Mouse (Mus musculus) lung, postnatal 10 days (tissue): ENCODE measurements at regions not wholly inside any gene's neighbourhood (a gene's known extent, or its start where the extent isn't known, plus 50 kb on each side); places are given as distances from the start of the nearest gene placed in this dataset.

Experiments
- DNase-seq: peaks from one replicate; pipeline ENCODE4 v3.0.0; 2021

DNA sequence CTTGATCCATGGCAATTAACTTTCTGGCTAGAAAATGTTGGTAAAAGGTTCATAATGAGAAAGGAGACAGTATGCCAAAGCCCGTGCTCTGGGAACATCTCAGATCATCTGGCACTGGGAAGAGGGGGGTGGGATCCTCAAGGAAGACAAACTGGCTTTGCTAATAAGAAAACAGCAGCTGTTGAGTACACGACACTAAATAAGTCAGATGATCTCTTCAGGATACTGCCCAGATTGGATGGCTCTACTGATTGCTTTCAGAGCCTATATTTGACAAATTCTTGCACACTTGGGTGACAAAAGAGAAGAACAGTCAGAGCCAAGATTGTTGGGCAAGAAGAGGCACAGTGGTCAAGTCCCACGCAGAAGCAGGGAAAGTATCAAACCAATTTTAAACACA lies 443.7 kb downstream of the Tns3 start:
- DNase-seq, result peak; percentile 34

DNA sequence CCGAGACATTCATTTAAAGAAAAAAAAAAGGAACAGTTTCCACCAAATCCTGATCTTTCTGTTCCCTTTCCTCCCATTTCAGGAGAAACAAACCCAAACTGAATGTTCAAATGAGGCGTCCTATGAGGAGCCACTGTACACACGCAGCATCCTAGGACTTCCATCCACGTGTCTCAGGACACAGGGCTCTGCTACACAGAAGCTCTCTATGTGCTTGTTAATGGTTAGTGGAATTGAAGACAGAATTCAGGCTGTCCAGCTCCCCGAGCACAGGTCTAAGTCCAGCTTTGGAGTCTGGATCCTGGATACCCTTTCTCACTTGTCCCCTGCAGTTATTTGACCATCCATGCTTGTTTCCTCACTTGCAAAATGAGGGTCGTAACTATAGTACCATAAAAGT lies 444.4 kb downstream of the Tns3 start:
- no peak for DNase-seq

DNA sequence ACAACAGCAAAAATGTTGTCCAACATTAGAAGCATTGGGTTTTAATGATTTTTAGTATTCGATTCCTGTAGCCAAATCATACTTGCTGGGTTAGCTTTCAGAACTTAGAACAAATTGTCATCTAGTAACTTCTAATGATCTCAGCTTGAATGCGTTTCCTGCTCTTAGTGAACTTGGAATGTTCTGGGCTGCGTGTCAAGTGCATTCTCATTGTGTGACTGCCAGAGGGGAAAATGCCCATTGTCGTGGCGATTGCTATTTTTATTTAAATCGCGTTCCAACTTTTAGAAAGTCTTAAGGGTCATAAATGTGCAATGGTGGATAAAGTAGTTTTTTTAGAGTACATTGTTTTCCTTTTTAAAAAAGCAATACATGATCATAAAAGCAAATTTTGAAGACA lies 448.7 kb downstream of the Tns3 start:
- peak; percentile 73 for DNase-seq

DNA sequence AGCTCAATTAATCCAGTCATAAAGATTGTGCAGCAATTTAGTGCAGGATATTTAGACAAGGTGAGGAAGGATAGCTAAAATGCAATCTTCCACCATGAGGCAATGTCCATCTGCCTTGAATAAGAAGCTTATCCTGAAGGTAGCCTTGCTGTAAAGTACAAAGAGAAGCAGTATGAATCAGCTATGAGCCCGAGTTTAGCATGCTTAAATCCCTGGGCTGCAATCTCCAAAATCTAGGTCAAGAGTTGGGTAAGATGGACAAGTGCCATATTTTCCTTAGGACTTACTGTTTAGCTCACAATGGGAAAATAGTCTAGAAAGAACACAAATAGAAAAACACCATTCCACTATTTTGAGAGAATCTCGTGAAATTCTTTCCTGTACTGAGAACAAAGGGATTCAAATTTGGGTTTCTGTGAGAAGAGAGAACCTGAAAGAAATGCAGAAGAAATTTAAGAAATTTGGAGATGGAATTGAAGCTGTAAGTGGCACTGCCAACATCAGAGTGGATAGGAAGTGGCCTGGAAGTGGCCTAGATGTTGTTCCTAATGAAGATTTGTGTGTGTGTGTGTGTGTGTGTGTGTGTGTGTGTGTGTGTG lies 449.9 kb downstream of the Tns3 start:
- DNase-seq, result peak; percentile 11

DNA sequence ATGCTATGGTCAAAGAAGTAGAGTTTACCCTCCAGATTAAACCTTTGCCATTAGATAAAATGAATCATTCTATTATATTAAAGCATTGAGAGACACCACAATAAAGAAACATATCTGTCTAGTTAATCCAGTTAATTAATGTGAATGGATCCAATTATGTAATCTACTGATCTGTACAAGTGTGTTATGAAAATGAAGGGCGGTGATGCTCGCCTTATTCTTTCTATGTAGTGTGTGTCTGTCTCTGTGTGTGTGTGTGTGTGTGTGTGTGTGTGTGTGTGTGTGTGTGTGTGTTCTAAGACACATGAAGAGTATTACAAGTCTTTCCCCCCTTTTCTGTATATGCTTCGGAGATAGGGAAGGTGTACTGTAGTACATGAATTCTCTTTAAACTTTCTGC lies 451.2 kb downstream of the Tns3 start:
- DNase-seq, result no peak

DNA sequence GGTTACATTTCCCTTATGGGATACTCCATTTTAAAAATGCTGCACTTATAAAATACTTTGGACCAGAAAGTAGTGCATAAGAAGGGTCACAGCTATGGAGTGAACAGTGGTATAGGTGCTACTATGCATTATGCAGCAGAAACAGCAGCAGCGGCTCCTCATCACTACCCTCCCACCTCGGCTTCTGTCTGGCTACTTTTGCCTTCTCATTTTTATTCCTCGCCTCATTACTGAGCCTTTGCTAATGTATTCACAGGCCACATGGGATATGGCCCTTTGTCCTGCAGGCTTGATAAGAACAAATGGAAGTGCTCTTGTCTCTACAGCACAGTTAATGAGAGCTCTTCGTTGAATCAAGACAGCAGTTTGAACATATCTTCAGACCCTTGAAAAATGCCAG lies 451.6 kb downstream of the Tns3 start:
- DNase-seq, result no peak

DNA sequence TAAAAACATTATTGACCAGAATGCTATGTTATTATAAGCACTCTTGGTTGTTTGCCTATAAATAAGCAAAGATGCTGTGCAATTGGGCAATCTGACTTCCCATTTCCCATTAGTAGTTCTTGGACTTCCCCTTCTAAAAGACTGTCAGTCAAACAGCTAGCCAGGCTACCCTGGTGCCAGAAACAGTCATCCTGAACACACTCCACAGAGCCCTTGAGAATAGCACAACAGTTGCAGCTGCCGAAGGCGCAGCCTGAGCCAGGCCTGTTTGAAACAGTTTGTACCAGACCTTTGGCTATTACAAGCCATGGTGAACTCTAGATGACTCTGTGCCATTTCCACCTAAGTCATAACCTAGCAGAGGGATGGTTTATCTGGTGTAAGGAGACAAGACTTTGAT lies 455.3 kb downstream of the Tns3 start:
- DNase-seq, result no peak

DNA sequence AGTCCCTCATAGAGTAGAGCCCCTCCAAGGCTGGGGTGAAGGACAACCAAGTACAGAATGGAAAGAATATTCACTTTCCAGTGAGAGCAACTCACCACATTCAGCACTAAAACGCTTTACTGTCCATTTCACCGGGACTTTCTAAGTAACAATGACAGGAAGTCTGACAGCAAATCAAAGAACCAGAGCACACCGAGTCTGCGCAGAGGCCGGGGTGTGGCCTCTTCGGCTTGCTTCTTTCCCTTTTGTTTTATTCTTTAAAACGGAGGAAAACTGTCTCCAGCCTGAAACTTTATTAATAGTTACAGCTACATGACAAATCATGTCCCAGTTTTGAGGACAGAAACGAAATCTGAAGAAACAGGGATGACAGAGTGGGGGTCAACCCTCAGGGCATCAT lies 465.0 kb downstream of the Tns3 start:
- peak; percentile 21 for DNase-seq
